Mouse (Mus musculus) heart, postnatal 0 days (tissue): ENCODE results near the gene Slc22a15.

ENCODE experiments used
- CTCF ChIP-seq: IDR thresholded peaks from 2 replicates; pipeline ENCODE4 v1.5.1; 2016; ENCODE audit warnings: antibody characterized with exemption, control low read depth, low read depth
- EP300 ChIP-seq: IDR thresholded peaks from 2 replicates; pipeline ENCODE4 v1.6.1; 2016; ENCODE audit warnings: antibody characterized with exemption, low read depth

GRCm38 (mm10) chr3:101828595-101828994 lies 95.7 kb downstream of the Slc22a15 start:
- no peak for TF ChIP-seq CTCF
- TF ChIP-seq EP300, result no peak
